Mouse (Mus musculus): ENCODE measurements at regions not wholly inside any gene's neighbourhood (a gene's known extent, or its start where the extent isn't known, plus 50 kb on each side); places are given as distances from the start of the nearest gene placed in this dataset.
A peak's percentile ranks its signal among the peaks of the same experiment; 100 is the strongest.
"Not testable (repeated sequence)": the region's sequence is repeated elsewhere in the genome, so short reads cannot be mapped to it uniquely, and the experiment has no call there.

GRCm38 (mm10) chr11:23079936-23080794 lies 72.8 kb downstream of the Fam161a start:
- DNase-seq (ENCODE audit: low read depth, low spot score), result no peak

GRCm38 (mm10) chr11:23081616-23082015 lies 74.3 kb downstream of the Fam161a start:
- DNase-seq (ENCODE audit: low read depth, low spot score), result no peak

DNA sequence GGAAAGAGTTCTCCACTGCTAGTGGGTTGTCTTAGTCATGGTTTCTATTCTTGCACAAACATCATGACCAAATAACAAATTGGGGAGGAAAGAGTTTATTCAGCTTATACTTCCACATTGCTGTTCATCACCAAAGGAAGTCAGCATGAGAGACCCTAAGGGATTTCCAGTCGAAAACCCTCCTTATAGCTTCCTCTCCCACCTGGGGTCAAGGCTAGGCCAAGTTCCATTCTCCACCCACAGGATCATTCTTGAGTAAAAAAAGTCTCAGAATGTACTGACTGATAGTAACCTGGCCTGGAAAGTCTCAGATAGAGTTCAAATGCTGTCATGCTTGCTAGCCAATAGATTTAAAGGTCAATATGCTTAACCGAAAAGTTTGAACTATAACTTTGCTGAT lies 76.5 kb downstream of the Fam161a start:
- not testable (repeated sequence) for DNase-seq (ENCODE audit: low read depth, low spot score)

DNA sequence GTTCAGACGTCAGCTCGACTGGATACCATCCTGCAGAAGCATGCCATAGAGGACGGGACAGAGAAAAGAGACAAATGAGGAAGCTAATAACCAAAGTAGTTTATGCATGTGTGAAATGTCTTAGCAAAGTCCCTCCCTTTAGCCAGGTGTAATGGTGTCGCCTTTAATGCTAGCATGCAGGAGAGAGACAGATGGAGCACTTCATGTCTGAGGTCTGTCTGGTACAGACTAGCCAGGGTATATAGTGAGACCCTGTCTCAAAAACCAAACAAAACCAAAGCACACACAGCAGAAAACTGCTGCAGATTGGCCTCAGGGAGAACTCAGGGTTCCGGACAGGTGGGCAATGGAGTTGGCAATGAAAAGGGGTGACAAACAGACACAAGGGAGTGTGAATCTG lies 88.0 kb downstream of the Fam161a start:
- no peak for DNase-seq (ENCODE audit: low read depth, low spot score)

DNA sequence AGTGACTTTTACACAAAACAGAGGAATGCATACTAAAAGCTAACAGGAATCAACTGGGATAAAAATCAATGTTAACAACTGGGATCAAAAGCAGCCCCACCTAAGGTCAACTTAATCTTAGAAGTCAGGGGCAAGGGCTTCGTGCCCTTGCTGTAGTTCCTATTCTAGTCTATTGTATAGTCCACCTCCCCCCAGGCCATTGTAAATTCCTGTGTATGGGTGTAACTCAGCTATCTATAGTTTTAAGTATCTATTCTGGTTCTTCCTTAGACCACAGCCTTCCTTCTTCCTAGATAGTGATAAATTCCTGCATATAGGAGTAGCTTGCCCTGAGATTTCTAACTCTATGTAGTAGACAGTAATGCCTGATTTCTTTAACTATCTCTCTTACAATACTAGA lies 88.4 kb downstream of the Fam161a start:
- not testable (repeated sequence) for DNase-seq (ENCODE audit: low read depth, low spot score)

DNA sequence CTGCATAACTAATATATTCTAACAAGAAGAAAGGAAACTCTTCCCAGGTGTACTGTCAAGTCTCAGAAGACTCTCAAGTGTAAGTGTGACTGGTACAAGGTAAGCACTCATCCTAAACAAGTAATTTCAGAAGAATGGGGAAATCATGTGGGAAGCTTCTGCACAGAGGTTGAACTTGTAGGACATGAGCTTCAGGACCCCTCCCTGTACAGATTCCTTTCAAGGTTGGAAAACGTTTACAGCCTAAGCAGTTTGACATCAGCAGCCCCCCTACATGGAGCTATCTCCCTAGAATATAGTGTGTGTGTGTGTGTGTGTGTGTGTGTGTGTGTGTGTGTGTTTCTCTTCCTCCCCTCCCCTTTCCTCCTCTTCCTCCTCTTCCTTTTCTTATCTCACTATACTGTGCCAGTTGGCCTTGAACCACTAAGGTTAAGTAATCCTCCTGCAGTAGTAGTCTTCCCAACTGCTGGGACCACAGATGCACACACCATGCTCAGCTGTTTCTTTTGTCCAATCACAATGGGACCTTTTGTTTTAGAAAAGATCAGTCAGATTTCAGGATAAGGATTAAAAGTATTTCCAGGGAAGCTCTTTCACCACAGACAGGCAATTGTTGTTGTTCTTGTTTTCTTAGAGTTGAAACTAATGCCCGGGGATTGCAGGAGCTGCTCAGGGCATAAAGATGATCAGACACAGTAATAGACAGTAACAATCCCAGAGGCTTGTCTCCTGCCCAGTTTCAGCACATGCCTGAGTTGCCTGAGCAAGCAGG lies 89.3 kb downstream of the Fam161a start:
- no peak for DNase-seq (ENCODE audit: low read depth, low spot score)

- no peak for DNase-seq (ENCODE audit: low read depth, low spot score)
Measured at GRCm38 (mm10) chr11:23097223-23097490, 89.8 kb downstream of the Fam161a start.

DNA sequence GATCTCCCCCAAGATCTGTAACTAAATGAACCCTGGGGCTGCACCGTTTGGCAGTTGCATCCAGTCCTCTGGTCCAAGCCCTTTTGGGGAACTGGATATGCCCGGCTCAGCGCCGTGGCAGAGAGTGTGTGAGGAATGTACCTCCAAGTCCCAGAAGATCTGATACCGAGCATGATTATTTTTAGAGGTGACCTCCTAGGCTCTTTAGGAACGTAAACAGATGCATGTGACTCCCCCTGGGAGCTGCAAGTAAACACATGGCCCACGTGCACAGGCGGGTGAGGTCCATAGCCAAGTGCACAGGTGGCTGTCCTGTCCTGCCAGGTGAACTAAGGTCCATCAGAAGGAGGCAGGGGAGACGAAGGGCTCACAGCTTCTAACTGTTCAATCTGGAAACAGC lies 107.3 kb downstream of the Fam161a start:
- no peak for DNase-seq (ENCODE audit: low read depth, low spot score)

GRCm38 (mm10) chr11:23120533-23121210 lies 113.3 kb downstream of the Fam161a start:
- no peak for DNase-seq (ENCODE audit: low read depth, low spot score)

- DNase-seq (ENCODE audit: low read depth, low spot score), result peak; percentile 9
Measured at GRCm38 (mm10) chr11:23124198-23124951, 117.0 kb downstream of the Fam161a start.

DNA sequence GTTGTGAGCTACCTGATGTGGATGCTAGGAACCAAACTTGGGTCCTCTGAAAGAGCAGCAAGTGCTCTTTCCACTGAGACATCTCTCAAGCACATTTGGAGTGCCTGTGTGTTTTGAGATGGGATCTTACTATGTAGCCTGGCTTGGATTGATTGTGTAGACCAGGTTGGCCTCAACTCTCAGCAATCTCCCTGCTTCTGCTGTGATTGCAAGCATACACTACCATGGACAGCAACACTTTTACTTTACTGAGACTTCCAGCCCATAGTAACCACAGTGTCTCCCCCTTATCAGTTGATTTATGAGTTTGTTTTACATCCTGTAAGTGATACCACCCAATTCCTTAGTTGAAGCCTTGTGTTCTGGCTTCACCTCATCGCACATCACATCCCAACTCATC lies 123.8 kb downstream of the Fam161a start:
- DNase-seq (ENCODE audit: low read depth, low spot score), result no peak

GRCm38 (mm10) chr11:23131632-23132031 lies 124.2 kb upstream of the Xpo1 start:
- DNase-seq (ENCODE audit: low read depth, low spot score), result no peak

GRCm38 (mm10) chr11:23140429-23141099 lies 115.3 kb upstream of the Xpo1 start:
- DNase-seq (ENCODE audit: low read depth, low spot score), result no peak

GRCm38 (mm10) chr11:23141100-23141837 lies 114.6 kb upstream of the Xpo1 start:
- DNase-seq (ENCODE audit: low read depth, low spot score), result no peak

- no peak for DNase-seq (ENCODE audit: low read depth, low spot score)
Measured at GRCm38 (mm10) chr11:23148048-23148596, 107.7 kb upstream of the Xpo1 start.

DNA sequence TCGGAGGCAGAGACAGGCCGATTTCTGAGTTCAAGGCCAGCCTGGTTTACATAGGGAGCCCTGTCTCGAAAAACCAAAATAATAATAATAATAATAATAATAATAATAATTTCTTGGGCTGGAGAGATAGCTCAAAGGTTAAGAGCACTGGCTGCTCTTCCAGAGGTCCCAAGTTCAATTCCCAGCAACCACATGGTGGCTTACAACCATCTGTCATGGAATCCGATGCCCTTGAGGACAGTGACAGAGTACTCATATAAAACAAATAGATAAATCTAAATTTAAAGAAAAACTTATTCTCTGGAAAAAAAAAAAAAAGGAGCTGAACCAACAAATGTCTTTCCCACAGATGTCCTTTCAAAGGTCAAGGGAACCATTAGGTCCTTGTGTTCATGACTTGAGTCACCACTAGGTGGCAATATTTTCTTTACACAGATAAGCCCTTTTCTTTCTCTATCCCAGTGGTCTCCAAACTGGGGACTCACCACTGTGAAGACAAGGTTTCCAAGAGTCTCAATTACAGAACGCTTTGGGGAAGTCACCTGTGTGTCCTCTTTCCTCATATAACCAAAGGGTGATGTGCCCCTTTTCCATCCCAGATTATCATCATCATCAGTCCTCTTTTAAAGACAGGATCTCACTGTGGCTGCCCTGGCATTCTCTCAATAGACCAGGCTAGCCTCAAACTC lies 106.1 kb upstream of the Xpo1 start:
- peak; percentile 46 for DNase-seq (ENCODE audit: low read depth, low spot score)

DNA sequence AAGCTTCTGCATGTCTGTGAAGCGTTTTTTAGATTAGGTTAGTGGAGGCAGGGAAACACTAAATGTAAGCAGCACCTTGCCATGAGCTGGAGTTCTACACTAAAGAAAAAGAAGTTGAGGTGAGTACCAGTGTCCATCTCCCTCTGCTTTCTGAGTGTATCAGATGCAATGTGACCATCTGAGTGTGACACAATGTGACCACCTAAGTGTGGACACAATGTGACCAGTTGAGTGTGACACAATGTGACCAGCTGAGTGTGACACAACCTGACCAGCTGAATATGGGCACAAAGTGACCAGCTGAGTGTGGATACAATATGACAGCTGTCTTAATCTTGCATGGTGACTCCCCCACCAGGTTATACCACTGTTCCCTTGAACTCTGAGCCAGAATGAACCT lies 101.0 kb upstream of the Xpo1 start:
- no peak for DNase-seq (ENCODE audit: low read depth, low spot score)

GRCm38 (mm10) chr11:23168546-23169218 lies 87.2 kb upstream of the Xpo1 start:
- DNase-seq (ENCODE audit: low read depth, low spot score), result no peak
